Mouse (Mus musculus) heart, postnatal 0 days (tissue): ENCODE data around the gene Spag7.

Experiments
- CTCF ChIP-seq: IDR thresholded peaks from 2 replicates; pipeline ENCODE4 v1.5.1; 2016; ENCODE audit warnings: antibody characterized with exemption, control low read depth, low read depth
- EP300 ChIP-seq: IDR thresholded peaks from 2 replicates; pipeline ENCODE4 v1.6.1; 2016; ENCODE audit warnings: antibody characterized with exemption, low read depth

DNA sequence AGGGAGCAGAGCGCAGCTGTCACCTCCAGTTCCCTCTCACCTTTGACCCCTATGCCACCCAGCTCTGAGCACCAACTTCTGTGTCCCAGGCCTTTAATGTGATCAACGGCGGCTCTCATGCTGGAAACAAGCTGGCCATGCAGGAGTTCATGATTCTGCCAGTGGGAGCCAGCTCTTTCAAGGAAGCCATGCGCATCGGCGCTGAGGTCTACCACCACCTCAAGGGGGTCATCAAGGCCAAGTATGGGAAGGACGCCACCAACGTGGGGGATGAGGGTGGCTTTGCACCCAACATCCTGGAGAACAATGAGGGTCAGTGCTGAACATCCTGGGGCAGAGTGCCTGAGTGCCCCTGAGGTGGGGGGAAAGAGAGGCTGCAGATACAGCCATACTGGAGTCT lies 8.6 kb downstream of the Spag7 start:
- TF ChIP-seq CTCF (no peak), EP300 (no peak)
